Mouse (Mus musculus): Measurements from ENCODE around the gene Srf. TPM values are rescaled to one million over a fixed set of nuclear protein-coding genes. Genes with fewer than 3 reads are reported as not detected.

Gene Srf
- polyA plus RNA-seq (2014; fragmentation: Illumina TruSeq; extraction: RNeasy Lipid Tissue Mini Kit (QIAGEN cat#74804); ENCODE audit: low read depth, low replicate concordance), result 0.36 TPM

DNA sequence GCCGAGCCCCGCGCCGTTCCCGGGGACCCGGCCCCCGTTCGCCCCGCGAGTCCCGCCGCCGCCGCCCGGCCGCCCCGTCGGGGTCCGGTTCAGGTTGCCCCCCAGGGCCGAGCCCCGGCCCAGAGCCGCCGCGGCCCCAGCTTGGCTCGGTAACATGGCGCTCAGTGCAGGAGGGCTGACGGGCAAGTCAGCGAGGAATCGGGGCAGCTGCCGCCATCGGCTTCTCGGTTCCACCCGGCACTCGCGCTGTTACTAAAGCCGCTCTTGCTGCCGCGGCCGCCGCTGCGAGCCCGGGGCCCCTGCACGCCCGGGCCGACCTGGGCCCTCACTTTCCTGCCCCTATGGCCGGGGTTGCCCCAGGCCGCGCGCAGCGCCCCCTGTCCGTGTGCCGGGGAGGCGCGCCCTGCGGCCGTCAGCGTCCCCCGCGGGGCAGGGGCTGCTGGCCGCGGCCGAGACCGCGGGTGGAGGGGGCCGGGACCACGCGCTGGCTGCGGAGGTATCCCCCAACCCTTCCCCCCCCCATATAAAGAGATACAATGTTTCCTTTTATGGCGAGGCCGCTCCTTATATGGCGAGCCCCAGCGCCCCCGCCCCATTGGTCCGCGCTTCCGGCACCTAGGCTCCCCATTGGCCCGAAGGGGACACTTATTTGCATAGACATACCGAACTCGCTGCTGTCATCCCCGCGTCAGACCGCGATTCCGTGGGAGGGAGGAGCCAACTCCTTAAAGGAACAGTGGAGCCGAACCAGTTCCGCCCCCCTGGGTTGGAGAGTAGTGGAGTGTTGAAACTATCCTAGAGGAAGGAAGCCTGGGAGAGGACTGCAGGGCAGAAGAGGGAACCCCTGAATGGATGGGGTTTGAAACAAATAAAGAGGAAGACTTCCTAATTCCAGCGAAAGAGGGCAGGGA is at the start of gene Srf:
Gene Srf, minus strand, starts transcription at position 503 of the 911 bp plus-strand sequence.

DNA sequence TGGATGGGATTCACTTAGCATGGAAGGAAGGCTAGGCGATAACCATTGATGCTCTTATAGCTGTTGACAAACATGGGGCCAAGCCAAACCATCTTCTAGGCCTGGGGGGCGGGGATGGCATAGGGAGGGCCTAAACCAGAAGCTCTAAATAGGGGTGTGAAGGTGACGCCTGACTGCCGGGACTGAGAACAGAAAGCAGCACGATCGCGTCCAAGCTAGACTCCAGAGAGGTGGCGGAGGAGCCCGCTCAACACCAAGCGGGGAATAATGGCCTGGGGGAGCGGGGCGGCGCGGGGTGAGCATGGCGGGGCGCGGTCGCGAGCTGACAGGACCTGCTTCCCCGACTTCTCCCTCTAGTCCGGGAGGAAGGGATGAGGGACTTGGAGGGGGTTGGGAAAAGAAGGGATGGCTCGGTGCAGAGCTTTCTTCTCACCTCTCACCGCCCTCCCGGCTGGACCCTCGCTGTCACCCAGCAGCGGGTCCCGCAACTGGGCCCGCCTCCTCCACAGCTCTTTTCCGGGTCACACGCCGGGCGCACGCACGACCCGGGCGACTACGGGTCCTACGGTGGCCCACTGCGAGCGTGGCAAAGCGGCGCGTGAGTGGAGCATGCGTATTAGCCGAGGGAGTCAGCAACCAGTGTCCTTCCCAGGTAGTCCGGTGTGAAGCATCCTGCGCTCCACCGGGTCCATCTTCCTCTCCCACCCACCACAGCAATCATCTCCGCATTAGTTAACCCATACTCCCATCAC is 10.0 kb downstream of the Srf start, which contains the start of gene Cul9:
Gene Cul9, minus strand, starts transcription at position 576 of the 752 bp plus-strand sequence.

Other genes with a start within 250 kb of the Srf start
- gene Abcc10, start 227.8 kb downstream of the Srf start, polyA plus RNA-seq (2014; fragmentation: Illumina TruSeq; extraction: RNeasy Lipid Tissue Mini Kit (QIAGEN cat#74804); ENCODE audit: low read depth, low replicate concordance), result 0.11 TPM
- 327 TPM for gene Zfp318, start 172.4 kb downstream of the Srf start, polyA plus RNA-seq (2014; fragmentation: Illumina TruSeq; extraction: RNeasy Lipid Tissue Mini Kit (QIAGEN cat#74804); ENCODE audit: low read depth, low replicate concordance)
- gene Crip3, start 127.2 kb downstream of the Srf start, polyA plus RNA-seq (2014; fragmentation: Illumina TruSeq; extraction: RNeasy Lipid Tissue Mini Kit (QIAGEN cat#74804); ENCODE audit: low read depth, low replicate concordance), result 0.83 TPM
- not detected for gene Slc22a7, start 117.7 kb downstream of the Srf start, polyA plus RNA-seq (2014; fragmentation: Illumina TruSeq; extraction: RNeasy Lipid Tissue Mini Kit (QIAGEN cat#74804); ENCODE audit: low read depth, low replicate concordance)
- 3.8 TPM for gene Ttbk1, start 68.5 kb downstream of the Srf start, polyA plus RNA-seq (2014; fragmentation: Illumina TruSeq; extraction: RNeasy Lipid Tissue Mini Kit (QIAGEN cat#74804); ENCODE audit: low read depth, low replicate concordance)
- 3.1 TPM for gene Dnph1, start 59.5 kb downstream of the Srf start, polyA plus RNA-seq (2014; fragmentation: Illumina TruSeq; extraction: RNeasy Lipid Tissue Mini Kit (QIAGEN cat#74804); ENCODE audit: low read depth, low replicate concordance)
- 2.6 TPM for gene Cul9, start 9.8 kb downstream of the Srf start, polyA plus RNA-seq (2014; fragmentation: Illumina TruSeq; extraction: RNeasy Lipid Tissue Mini Kit (QIAGEN cat#74804); ENCODE audit: low read depth, low replicate concordance)
- 0.04 TPM for gene Ptk7, start 73.3 kb upstream of the Srf start, polyA plus RNA-seq (2014; fragmentation: Illumina TruSeq; extraction: RNeasy Lipid Tissue Mini Kit (QIAGEN cat#74804); ENCODE audit: low read depth, low replicate concordance)
- 0.22 TPM for gene Klc4, start 89.8 kb upstream of the Srf start, polyA plus RNA-seq (2014; fragmentation: Illumina TruSeq; extraction: RNeasy Lipid Tissue Mini Kit (QIAGEN cat#74804); ENCODE audit: low read depth, low replicate concordance)
- gene Mrpl2, start 90.1 kb upstream of the Srf start, polyA plus RNA-seq (2014; fragmentation: Illumina TruSeq; extraction: RNeasy Lipid Tissue Mini Kit (QIAGEN cat#74804); ENCODE audit: low read depth, low replicate concordance), result 1.8 TPM
- gene Cul7, start 94.2 kb upstream of the Srf start, polyA plus RNA-seq (2014; fragmentation: Illumina TruSeq; extraction: RNeasy Lipid Tissue Mini Kit (QIAGEN cat#74804); ENCODE audit: low read depth, low replicate concordance), result 0.11 TPM
- gene Rrp36, start 118.2 kb upstream of the Srf start, polyA plus RNA-seq (2014; fragmentation: Illumina TruSeq; extraction: RNeasy Lipid Tissue Mini Kit (QIAGEN cat#74804); ENCODE audit: low read depth, low replicate concordance), result 1.1 TPM
- 131 TPM for gene Mea1, start 122.6 kb upstream of the Srf start, polyA plus RNA-seq (2014; fragmentation: Illumina TruSeq; extraction: RNeasy Lipid Tissue Mini Kit (QIAGEN cat#74804); ENCODE audit: low read depth, low replicate concordance)
- gene Klhdc3, start 124.7 kb upstream of the Srf start, polyA plus RNA-seq (2014; fragmentation: Illumina TruSeq; extraction: RNeasy Lipid Tissue Mini Kit (QIAGEN cat#74804); ENCODE audit: low read depth, low replicate concordance), result 36.7 TPM
- gene Ppp2r5d, start 148.9 kb upstream of the Srf start, polyA plus RNA-seq (2014; fragmentation: Illumina TruSeq; extraction: RNeasy Lipid Tissue Mini Kit (QIAGEN cat#74804); ENCODE audit: low read depth, low replicate concordance), result 2.8 TPM
- gene Pex6, start 155.3 kb upstream of the Srf start, polyA plus RNA-seq (2014; fragmentation: Illumina TruSeq; extraction: RNeasy Lipid Tissue Mini Kit (QIAGEN cat#74804); ENCODE audit: low read depth, low replicate concordance), result 0.85 TPM
- gene Gnmt, start 173.0 kb upstream of the Srf start, polyA plus RNA-seq (2014; fragmentation: Illumina TruSeq; extraction: RNeasy Lipid Tissue Mini Kit (QIAGEN cat#74804); ENCODE audit: low read depth, low replicate concordance), result not detected
- gene Cnpy3, start 196.0 kb upstream of the Srf start, polyA plus RNA-seq (2014; fragmentation: Illumina TruSeq; extraction: RNeasy Lipid Tissue Mini Kit (QIAGEN cat#74804); ENCODE audit: low read depth, low replicate concordance), result 0.95 TPM
- not detected for gene Ptcra, start 207.5 kb upstream of the Srf start, polyA plus RNA-seq (2014; fragmentation: Illumina TruSeq; extraction: RNeasy Lipid Tissue Mini Kit (QIAGEN cat#74804); ENCODE audit: low read depth, low replicate concordance)
- gene 2310039H08Rik, start 216.5 kb upstream of the Srf start, polyA plus RNA-seq (2014; fragmentation: Illumina TruSeq; extraction: RNeasy Lipid Tissue Mini Kit (QIAGEN cat#74804); ENCODE audit: low read depth, low replicate concordance), result 14.5 TPM
- 20.1 TPM for gene Rpl7l1, start 226.5 kb upstream of the Srf start, polyA plus RNA-seq (2014; fragmentation: Illumina TruSeq; extraction: RNeasy Lipid Tissue Mini Kit (QIAGEN cat#74804); ENCODE audit: low read depth, low replicate concordance)